Mouse (Mus musculus) heart, embryonic 16.5 days (tissue): ENCODE data around the gene Furin. TPM values are rescaled to one million over a fixed set of nuclear protein-coding genes. Genes with fewer than 3 reads are reported as not detected.

ENCODE experiments used
- ATAC-seq: fragments of 200-750 bp; cut with Nextera tagmentation; replicated peaks from 2 replicates; pipeline ENCODE4 v1.8.0; 2017; ENCODE audit warnings: moderate number of reproducible peaks; ENCODE audit not compliant: insufficient read depth, low FRiP score; ENCODE audit errors: extremely low read depth
- H3K27ac ChIP-seq: fragments of 300-500 bp; sonication (generic); 2 replicates; pipeline ENCODE4 v1.5.1; 2014; ENCODE audit warnings: mild to moderate bottlenecking, low read length, control low read depth, moderate library complexity
- H3K27me3 ChIP-seq: fragments of 300-500 bp; sonication (generic); 2 replicates; pipeline ENCODE4 v1.6.1; 2014; ENCODE audit warnings: low read length, mixed read lengths; ENCODE audit not compliant: control insufficient read depth, insufficient read depth
- H3K36me3 ChIP-seq: fragments of 300-500 bp; sonication (generic); 2 replicates; pipeline ENCODE4 v1.6.1; 2014; ENCODE audit not compliant: control insufficient read depth, insufficient read depth
- H3K4me1 ChIP-seq: fragments of 300-500 bp; sonication (generic); 2 replicates; pipeline ENCODE4 v1.6.1; 2014; ENCODE audit warnings: low read length, mixed read lengths; ENCODE audit not compliant: control insufficient read depth, insufficient read depth
- H3K4me2 ChIP-seq: fragments of 300-500 bp; sonication (generic); 2 replicates; pipeline ENCODE4 v1.6.1; 2014; ENCODE audit warnings: low read depth, mild to moderate bottlenecking, control low read depth, low read length
- H3K4me3 ChIP-seq: fragments of 300-500 bp; sonication (generic); 2 replicates; pipeline ENCODE4 v1.5.1; 2014; ENCODE audit warnings: mild to moderate bottlenecking, control low read depth, low read length
- H3K9ac ChIP-seq: fragments of 300-500 bp; sonication (generic); 2 replicates; pipeline ENCODE4 v1.6.1; 2014; ENCODE audit warnings: low read length, control low read depth
- H3K9me3 ChIP-seq: fragments of 300-500 bp; sonication (generic); replicated peaks from 2 replicates; pipeline ENCODE4 v1.6.1; 2016; ENCODE audit warnings: low read length; ENCODE audit not compliant: control insufficient read depth
- WGBS: fragments of 180-500 bp; shearing (Covaris S2); extraction: QIAGEN DNeasy Blood & Tissue Kit; methylation state at CpG from one replicate; pipeline ENCODE4 v1.1.7; 2014; 5-methylcytosine and 5-hydroxymethylcytosine counted together
- polyA plus RNA-seq: library from polyadenylated mRNA; unstranded; fragments of >200 nt; fragmentation: Nextera tagmentation; extraction: Ambion mirVana; gene quantifications from 2 replicates; pipeline ENCODE4 v1.2.1, GENCODE M21; 2015

The Furin gene
- polyA plus RNA-seq, 1 experiment from 2014 or later, result 11.0 TPM

GRCm38 (mm10) chr7:80373352-80373751, 31.9 kb downstream of the Furin start:
- WGBS, result 69% methylated on average over 4 of the region's 4 CpGs
- H3K27me3 ChIP-seq, result no peaks in the 10 kb centered on the region

GRCm38 (mm10) chr7:80372667-80373066, 32.6 kb downstream of the Furin start:
- Histone ChIP-seq H3K9ac (no peak overlapping the region), H3K4me3 (no peak overlapping the region), H3K4me1 (peaks cover 29% of the 10 kb centered on the region), H3K27me3 (no peaks in the 10 kb centered on the region), H3K36me3 (peaks cover 4% of the 10 kb centered on the region; the same call in 1 of the 2 replicates), H3K9me3 (no peaks in the 10 kb centered on the region), H3K4me2 (no peak overlapping the region), H3K27ac (no peak overlapping the region)
- ATAC-seq, result no peak
- 30% methylated on average over 2 of the region's 2 CpGs for WGBS

More at GRCm38 (mm10) chr7:80373352-80373751, 31.9 kb downstream of the Furin start:
- no peak overlapping the region for H3K9ac ChIP-seq
- peaks cover 25% of the 10 kb centered on the region for H3K4me1 ChIP-seq
- peak overlapping the region; percentile 21; the same call in 1 of the 2 replicates for H3K27ac ChIP-seq
- H3K4me3 ChIP-seq, result no peak overlapping the region
- peaks cover 2% of the 10 kb centered on the region; the same call in 1 of the 2 replicates for H3K36me3 ChIP-seq
- ATAC-seq, result no peak
- H3K9me3 ChIP-seq, result no peaks in the 10 kb centered on the region
- H3K4me2 ChIP-seq, result no peak overlapping the region

GRCm38 (mm10) chr7:80372166-80372565, 33.1 kb downstream of the Furin start:
- no peak overlapping the region for H3K27ac ChIP-seq
- H3K4me2 ChIP-seq, result no peak overlapping the region
- H3K27me3 ChIP-seq, result no peaks in the 10 kb centered on the region
- 57% methylated on average over 3 of the region's 3 CpGs for WGBS
- ATAC-seq, result no peak
- no peaks in the 10 kb centered on the region for H3K9me3 ChIP-seq
- peaks cover 4% of the 10 kb centered on the region; the same call in 1 of the 2 replicates for H3K36me3 ChIP-seq
- peaks cover 29% of the 10 kb centered on the region for H3K4me1 ChIP-seq
- H3K9ac ChIP-seq, result no peak overlapping the region
- no peak overlapping the region for H3K4me3 ChIP-seq

GRCm38 (mm10) chr7:80371041-80371751, 34.0 kb downstream of the Furin start, which contains the start of gene Man2a2:
TSS of gene Man2a2 (minus strand) at chr7:80371375.
- peak within 1 kb of the TSS; percentile 92 for H3K4me3 ChIP-seq
- peak within 1 kb of the TSS; percentile 96 for H3K9ac ChIP-seq
- no peaks in the 10 kb centered on the region for H3K9me3 ChIP-seq
- H3K4me1 ChIP-seq, result peaks cover 29% of the 10 kb centered on the region
- H3K4me2 ChIP-seq, result peak within 1 kb of the TSS; percentile 82
- H3K27ac ChIP-seq, result peak within 1 kb of the TSS; percentile 93
- H3K36me3 ChIP-seq, result peaks cover 12% of the 10 kb centered on the region
- peak; percentile 69 for ATAC-seq
- no peaks in the 10 kb centered on the region for H3K27me3 ChIP-seq
- WGBS, result under 1% methylated on average over 58 of the region's 86 CpGs

GRCm38 (mm10) chr7:80370649-80371040, 34.6 kb downstream of the Furin start:
- Histone ChIP-seq H3K9ac (peak overlapping the region; percentile 96), H3K9me3 (no peaks in the 10 kb centered on the region), H3K27me3 (no peaks in the 10 kb centered on the region), H3K4me3 (peak overlapping the region; percentile 92), H3K27ac (peak overlapping the region; percentile 93), H3K36me3 (peaks cover 16% of the 10 kb centered on the region), H3K4me2 (peak overlapping the region; percentile 82), H3K4me1 (peaks cover 30% of the 10 kb centered on the region)
- peak; percentile 60 for ATAC-seq
- under 1% methylated on average over 30 of the region's 31 CpGs for WGBS

GRCm38 (mm10) chr7:80369967-80370431, 35.2 kb downstream of the Furin start:
- H3K4me3 ChIP-seq, result peak overlapping the region; percentile 92
- ATAC-seq, result no peak
- H3K4me1 ChIP-seq, result peaks cover 27% of the 10 kb centered on the region
- peaks cover 16% of the 10 kb centered on the region for H3K36me3 ChIP-seq
- H3K9me3 ChIP-seq, result no peaks in the 10 kb centered on the region
- 37% methylated on average over 4 of the region's 4 CpGs for WGBS
- peak overlapping the region; percentile 93 for H3K27ac ChIP-seq
- H3K27me3 ChIP-seq, result no peaks in the 10 kb centered on the region
- peak overlapping the region; percentile 82 for H3K4me2 ChIP-seq
- H3K9ac ChIP-seq, result peak overlapping the region; percentile 96

DNA sequence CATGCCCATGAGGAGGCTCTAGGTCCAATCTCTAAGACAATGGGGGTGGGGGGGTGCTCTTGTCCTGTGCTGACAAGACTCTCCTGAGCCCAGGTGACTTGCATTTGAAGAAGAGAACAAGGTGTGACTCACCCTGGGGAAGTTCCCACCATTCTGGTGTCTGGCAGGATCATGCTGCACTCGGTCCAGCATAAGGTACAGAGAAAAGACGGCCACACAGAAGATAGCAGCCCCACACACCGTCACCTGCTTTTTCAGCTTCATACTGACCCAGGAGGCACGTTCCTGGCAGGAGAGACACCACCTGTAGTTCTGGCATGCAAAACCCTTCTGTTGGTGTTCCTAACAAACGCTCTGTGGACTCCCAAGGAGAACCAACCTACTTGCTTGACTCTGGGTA, 35.8 kb downstream of the Furin start:
- no peak for ATAC-seq
- peaks cover 27% of the 10 kb centered on the region for H3K4me1 ChIP-seq
- no peaks in the 10 kb centered on the region for H3K9me3 ChIP-seq
- H3K9ac ChIP-seq, result no peak overlapping the region
- peak overlapping the region; percentile 92; the same call in 1 of the 2 replicates for H3K4me3 ChIP-seq
- H3K36me3 ChIP-seq, result peaks cover 19% of the 10 kb centered on the region
- H3K27ac ChIP-seq, result peak overlapping the region; percentile 53
- 65% methylated on average over 5 of the region's 5 CpGs for WGBS
- H3K27me3 ChIP-seq, result no peaks in the 10 kb centered on the region
- peak overlapping the region; percentile 82 for H3K4me2 ChIP-seq

DNA sequence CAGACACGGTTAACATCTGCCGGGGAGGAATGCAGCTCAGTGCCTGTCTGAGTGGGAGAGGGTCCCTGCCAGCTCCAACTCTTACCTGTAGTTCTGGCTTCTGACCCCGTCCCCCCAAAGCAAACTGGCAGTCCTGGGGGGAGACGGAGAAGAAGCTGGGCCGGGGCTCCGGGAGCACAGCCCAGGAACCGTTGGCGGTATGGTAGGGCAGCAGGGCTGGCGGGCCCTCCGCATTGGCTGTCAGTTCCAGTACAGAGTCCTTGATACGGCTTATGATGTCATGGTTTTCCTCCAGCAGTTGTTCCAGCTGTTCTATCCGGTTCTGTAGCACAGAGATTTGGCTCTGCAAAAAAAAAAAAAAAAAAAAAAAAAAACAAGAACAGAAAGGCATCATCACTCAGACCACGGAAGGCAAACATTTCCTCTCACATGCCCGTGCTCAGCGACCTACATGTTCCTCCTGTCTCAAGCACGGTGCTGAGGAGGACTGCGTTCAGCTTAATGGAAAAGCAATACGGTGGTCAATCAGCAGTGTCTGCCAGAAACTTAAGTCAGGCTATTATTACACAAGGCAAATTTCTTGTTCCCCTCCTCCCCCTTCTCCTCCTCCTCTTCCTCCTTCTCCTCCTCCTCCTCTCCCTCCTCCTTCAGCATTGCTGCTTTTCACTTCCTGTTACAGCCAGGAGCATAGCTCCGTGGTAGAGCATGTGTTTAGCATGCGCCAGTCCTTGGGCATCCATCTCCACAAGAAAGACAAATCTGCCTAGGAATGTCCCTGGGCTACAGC, 36.4 kb downstream of the Furin start:
- peaks cover 26% of the 10 kb centered on the region for H3K36me3 ChIP-seq
- H3K4me3 ChIP-seq, result 0 out of 2 replicates have a peak overlapping the region, but pooled peaks have one; percentile 15
- 51% methylated on average over 20 of the region's 20 CpGs for WGBS
- H3K27me3 ChIP-seq, result no peaks in the 10 kb centered on the region
- 0 out of 2 replicates have a peak, but pooled peaks have one; percentile 15 for ATAC-seq
- H3K9me3 ChIP-seq, result no peaks in the 10 kb centered on the region
- H3K27ac ChIP-seq, result peak overlapping the region; percentile 53
- no peak overlapping the region for H3K9ac ChIP-seq
- H3K4me1 ChIP-seq, result peaks cover 27% of the 10 kb centered on the region
- H3K4me2 ChIP-seq, result peak overlapping the region; percentile 82
